Mouse (Mus musculus) embryonic facial prominence, embryonic 11.5 days (tissue): ENCODE data around the gene Map1b. TPM values are rescaled to one million over a fixed set of nuclear protein-coding genes. Genes with fewer than 3 reads are reported as not detected.
A peak's percentile ranks its signal among the peaks of the same experiment; 100 is the strongest.

Source experiments
- ATAC-seq: fragments of 200-750 bp; cut with Nextera tagmentation; replicated peaks from 2 replicates; pipeline ENCODE4 v1.8.0; 2017; ENCODE audit warnings: low read depth; ENCODE audit not compliant: insufficient number of reproducible peaks, low FRiP score, low TSS enrichment
- DNase-seq: peaks from one replicate; pipeline ENCODE4 v3.0.0-alpha.2; 2015; ENCODE audit warnings: low spot score
- H3K27ac ChIP-seq: fragments of 300-500 bp; sonication (generic); replicated peaks from 2 replicates; pipeline ENCODE4 v1.5.1; 2014; ENCODE audit warnings: mild to moderate bottlenecking, low read depth, low read length, control low read depth
- H3K27me3 ChIP-seq: fragments of 300-500 bp; sonication (generic); 2 replicates; pipeline ENCODE4 v1.6.1; 2014; ENCODE audit warnings: mild to moderate bottlenecking, low read length, moderate library complexity, mixed read lengths; ENCODE audit not compliant: control insufficient read depth, insufficient read depth
- H3K36me3 ChIP-seq: fragments of 300-500 bp; sonication (generic); replicated peaks from 2 replicates; pipeline ENCODE4 v1.6.1; 2014; ENCODE audit warnings: low read depth, mild to moderate bottlenecking, low read length, moderate library complexity, mixed read lengths; ENCODE audit not compliant: control insufficient read depth, insufficient read depth
- H3K4me1 ChIP-seq: fragments of 300-500 bp; sonication (generic); 2 replicates; pipeline ENCODE4 v1.6.1; 2014; ENCODE audit warnings: low read length, mixed read lengths; ENCODE audit not compliant: control insufficient read depth, insufficient read depth
- H3K4me2 ChIP-seq: fragments of 300-500 bp; sonication (generic); 2 replicates; pipeline ENCODE4 v1.6.1; 2014; ENCODE audit warnings: low read depth, mild to moderate bottlenecking, control low read depth, low read length, moderate library complexity
- H3K4me3 ChIP-seq: fragments of 300-500 bp; sonication (generic); 2 replicates; pipeline ENCODE4 v1.5.1; 2014; ENCODE audit warnings: low read depth, low read length, control low read depth
- H3K9ac ChIP-seq: fragments of 300-500 bp; sonication (generic); replicated peaks from 2 replicates; pipeline ENCODE4 v1.6.1; 2014; ENCODE audit warnings: mild to moderate bottlenecking, control low read depth, low read length
- H3K9me3 ChIP-seq: fragments of 300-500 bp; sonication (generic); replicated peaks from 2 replicates; pipeline ENCODE4 v1.6.1; 2016; ENCODE audit warnings: mild to moderate bottlenecking, low read length, inconsistent platforms, mixed read lengths; ENCODE audit not compliant: control insufficient read depth
- WGBS: fragments of 180-500 bp; shearing (Covaris S2); extraction: QIAGEN DNeasy Blood & Tissue Kit; methylation state at CpG from one replicate; pipeline ENCODE4 v1.1.7; 2014; 5-methylcytosine and 5-hydroxymethylcytosine counted together
- polyA plus RNA-seq: library from polyadenylated mRNA; unstranded; fragments of >200 nt; fragmentation: Nextera tagmentation; extraction: Ambion mirVana; gene quantifications from 2 replicates; pipeline ENCODE4 v1.2.1, GENCODE M21; 2014

Gene Map1b
- polyA plus RNA-seq, 1 experiment from 2014 or later = 257 TPM

DNA sequence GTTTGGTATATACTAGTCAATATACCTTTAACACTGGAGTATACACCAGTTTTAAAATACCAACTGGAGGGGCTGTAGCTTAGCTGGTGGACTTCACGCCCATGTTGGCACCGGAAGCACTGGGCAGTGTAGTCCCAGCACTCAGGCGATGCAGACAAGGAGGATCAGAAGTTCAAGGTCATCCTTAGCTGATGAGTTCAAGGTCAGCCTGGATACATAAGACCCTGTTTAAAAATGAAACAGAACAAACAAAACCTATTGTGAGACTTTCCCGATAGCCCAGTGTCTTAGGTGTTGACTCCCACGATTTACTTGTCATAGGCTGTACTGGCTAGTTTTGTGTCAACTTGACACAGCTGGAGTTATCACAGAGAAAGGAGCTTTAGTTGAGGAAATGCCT is 1.5 kb upstream of the Map1b start:
- H3K27ac ChIP-seq = no peak overlapping the region
- whole genome bisulfite sequencing = 91% methylated on average over 5 of the region's 5 CpGs
- ATAC-seq = no peak
- H3K4me1 ChIP-seq = no peaks in the 10 kb centered on the region
- H3K4me2 ChIP-seq = no peak overlapping the region
- H3K9ac ChIP-seq = no peak overlapping the region
- no peaks in the 10 kb centered on the region for H3K9me3 ChIP-seq
- H3K36me3 ChIP-seq = no peaks in the 10 kb centered on the region
- no peak for DNase-seq
- H3K27me3 ChIP-seq = no peaks in the 10 kb centered on the region
- H3K4me3 ChIP-seq = no peak overlapping the region

DNA sequence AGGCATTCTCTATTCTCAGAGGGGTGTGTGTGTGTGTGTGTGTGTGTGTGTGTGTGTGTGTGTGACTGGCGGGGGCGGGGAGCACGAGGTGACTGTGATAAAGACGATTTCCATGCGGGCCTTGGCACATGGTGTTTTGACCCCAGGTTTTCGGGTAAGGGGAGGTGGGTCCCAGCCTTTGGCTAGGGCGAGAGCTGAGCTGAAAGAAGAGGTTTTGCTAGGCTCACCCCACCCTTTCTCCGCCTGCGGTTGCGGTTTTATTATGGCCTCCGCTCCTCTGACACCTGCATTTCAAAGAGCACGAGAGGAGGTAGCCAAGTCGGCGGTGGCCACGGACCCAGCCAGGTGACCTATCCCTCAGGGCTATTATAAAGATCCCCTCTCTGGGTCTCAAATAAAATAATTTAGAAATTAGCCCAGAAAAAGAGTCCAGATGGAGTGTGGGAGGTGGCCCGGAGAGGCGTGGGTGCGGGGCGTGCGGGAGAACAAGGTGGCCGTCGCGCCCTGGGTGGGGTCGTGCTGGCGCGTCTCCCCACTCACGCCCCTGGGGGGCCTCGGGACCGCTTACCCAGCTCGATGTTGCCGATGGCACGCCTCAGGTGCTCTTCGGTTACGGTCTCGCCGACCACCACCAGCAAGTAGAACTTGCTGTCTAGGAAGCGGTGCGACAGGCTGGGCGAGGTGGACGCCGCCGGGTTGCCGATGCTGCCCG is 448 bp downstream of the Map1b start:
- ATAC-seq (peak; percentile 14; the same call in 1 of the 2 replicates), DNase-seq (peak; percentile 26)
- peak overlapping the region; percentile 79 for H3K4me2 ChIP-seq
- H3K36me3 ChIP-seq = no peaks in the 10 kb centered on the region
- H3K4me3 ChIP-seq = peak overlapping the region; percentile 72
- H3K9me3 ChIP-seq = no peaks in the 10 kb centered on the region
- H3K4me1 ChIP-seq = no peaks in the 10 kb centered on the region
- WGBS = 0% methylated on average over 43 of the region's 44 CpGs
- H3K27ac ChIP-seq = peak overlapping the region; percentile 77; the same call in 1 of the 2 replicates
- H3K9ac ChIP-seq = peak overlapping the region; percentile 75
- no peaks in the 10 kb centered on the region for H3K27me3 ChIP-seq

DNA sequence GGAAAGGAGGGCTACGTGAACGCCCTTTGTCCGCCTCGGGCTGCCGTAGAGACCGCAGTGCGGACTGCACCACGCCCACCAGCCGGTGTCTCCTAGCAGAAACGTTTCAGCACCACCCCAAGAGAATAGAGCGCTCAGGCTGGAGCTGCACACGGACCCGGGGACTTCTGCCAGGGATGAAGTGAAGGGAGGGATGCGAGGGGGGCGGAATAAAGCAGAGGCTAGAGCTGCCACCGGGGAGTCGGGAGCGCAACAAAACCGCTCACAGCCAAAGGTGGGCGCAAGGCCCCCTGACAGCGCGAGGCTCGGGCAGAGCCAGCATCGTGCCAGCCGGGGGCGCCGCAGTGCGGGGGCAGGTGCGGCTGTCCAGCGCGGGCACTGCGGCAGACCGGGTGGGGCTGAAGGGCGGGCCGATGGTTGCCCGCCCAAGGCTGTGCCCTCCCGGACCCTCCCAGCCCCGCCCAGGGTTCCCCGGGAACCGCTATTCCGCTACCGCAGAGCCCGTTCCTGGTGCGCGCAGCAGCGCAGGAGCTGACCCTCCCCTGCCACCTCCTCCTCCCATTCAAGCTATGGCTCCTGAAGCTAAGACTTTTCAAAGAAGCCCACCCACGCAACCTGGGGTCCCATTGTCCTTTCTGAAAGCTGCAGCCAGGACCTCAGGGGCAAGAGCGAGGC is 1.3 kb downstream of the Map1b start:
- no peaks in the 10 kb centered on the region for H3K9me3 ChIP-seq
- H3K4me3 ChIP-seq = peak overlapping the region; percentile 72
- ATAC-seq = peak; percentile 83
- peak overlapping the region; percentile 77 for H3K27ac ChIP-seq
- H3K4me2 ChIP-seq = peak overlapping the region; percentile 79
- H3K36me3 ChIP-seq = no peaks in the 10 kb centered on the region
- DNase-seq = peak; percentile 90
- WGBS = 0% methylated on average over 27 of the region's 48 CpGs
- no peaks in the 10 kb centered on the region for H3K27me3 ChIP-seq
- H3K4me1 ChIP-seq = no peaks in the 10 kb centered on the region
- peak overlapping the region; percentile 75 for H3K9ac ChIP-seq

DNA sequence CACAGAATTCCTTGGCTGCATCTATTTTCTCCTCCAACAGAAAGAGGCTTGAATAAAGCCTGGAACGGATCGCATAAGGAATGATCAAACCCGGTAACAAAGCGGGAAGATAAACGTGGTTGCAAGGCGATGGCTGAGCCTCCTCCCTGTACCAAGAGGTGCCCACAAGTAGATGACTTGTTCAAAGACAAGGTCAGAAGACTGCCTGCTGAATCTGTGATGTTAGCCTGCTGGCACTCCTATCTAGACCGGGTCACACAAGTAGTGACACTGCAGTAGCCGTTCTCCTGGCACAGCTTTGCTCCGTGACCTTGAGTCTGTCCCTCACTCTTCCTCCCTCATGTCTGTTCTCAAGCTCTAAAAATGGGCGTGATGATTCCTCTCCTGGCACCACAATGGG is 2.4 kb downstream of the Map1b start:
- no peaks in the 10 kb centered on the region for H3K9me3 ChIP-seq
- no peaks in the 10 kb centered on the region for H3K4me1 ChIP-seq
- H3K4me3 ChIP-seq = peak overlapping the region; percentile 72
- peak overlapping the region; percentile 39 for H3K9ac ChIP-seq
- H3K27ac ChIP-seq = no peak overlapping the region; the same call in 1 of the 2 replicates
- DNase-seq = peak; percentile 55
- ATAC-seq = no peak
- H3K36me3 ChIP-seq = no peaks in the 10 kb centered on the region
- WGBS = 15% methylated on average over 10 of the region's 10 CpGs
- no peaks in the 10 kb centered on the region for H3K27me3 ChIP-seq
- H3K4me2 ChIP-seq = peak overlapping the region; percentile 79

DNA sequence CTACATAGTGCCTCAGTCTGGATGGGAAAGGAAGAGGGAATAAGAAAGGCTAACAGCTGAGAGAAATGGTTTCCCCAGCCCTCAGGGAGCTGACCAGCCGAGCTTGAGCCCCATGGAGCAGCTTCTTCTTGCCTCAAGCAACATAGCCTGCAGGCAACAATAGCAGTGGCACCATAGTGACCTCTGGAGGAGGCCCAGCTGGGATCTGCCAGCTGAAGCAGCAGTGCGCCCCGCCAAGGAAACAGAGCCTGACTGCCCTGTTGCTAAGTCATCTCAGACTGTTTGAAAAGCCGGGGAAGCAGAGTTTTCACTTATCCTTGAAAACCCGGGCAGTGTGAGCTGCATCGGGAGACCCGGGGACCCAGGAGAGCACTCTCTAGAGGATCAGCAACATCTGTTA is 3.2 kb downstream of the Map1b start:
- Histone ChIP-seq H3K36me3 (no peaks in the 10 kb centered on the region), H3K9me3 (no peaks in the 10 kb centered on the region), H3K27me3 (no peaks in the 10 kb centered on the region), H3K4me2 (no peak overlapping the region), H3K4me3 (no peak overlapping the region), H3K4me1 (no peaks in the 10 kb centered on the region), H3K27ac (no peak overlapping the region), H3K9ac (no peak overlapping the region)
- ATAC-seq (0 out of 2 replicates have a peak, but pooled peaks have one; percentile 8), DNase-seq (peak; percentile 62)
- 7% methylated on average over 7 of the region's 7 CpGs for WGBS

- Histone ChIP-seq H3K9me3 (no peaks in the 10 kb centered on the region), H3K4me3 (no peak overlapping the region), H3K36me3 (no peaks in the 10 kb centered on the region), H3K4me2 (no peak overlapping the region), H3K4me1 (no peaks in the 10 kb centered on the region), H3K27ac (no peak overlapping the region), H3K27me3 (no peaks in the 10 kb centered on the region), H3K9ac (no peak overlapping the region)
- WGBS = 80% methylated on average over 4 of the region's 4 CpGs
- DNase-seq = no peak
- ATAC-seq = no peak
Observed at GRCm38 (mm10) chr13:99509896-99510295, 6.4 kb downstream of the Map1b start.

- 84% methylated on average over 2 of the region's 2 CpGs for WGBS
- DNase-seq (no peak), ATAC-seq (no peak)
- Histone ChIP-seq H3K4me2 (no peak overlapping the region), H3K4me3 (no peak overlapping the region), H3K27ac (no peak overlapping the region), H3K4me1 (peaks cover 3% of the 10 kb centered on the region; the same call in 1 of the 2 replicates), H3K9me3 (no peaks in the 10 kb centered on the region), H3K27me3 (no peaks in the 10 kb centered on the region), H3K9ac (no peak overlapping the region), H3K36me3 (no peaks in the 10 kb centered on the region)
Observed at GRCm38 (mm10) chr13:99506580-99506962, 9.8 kb downstream of the Map1b start.
